Mouse (Mus musculus): ENCODE results near the gene Cela3a.

DNA sequence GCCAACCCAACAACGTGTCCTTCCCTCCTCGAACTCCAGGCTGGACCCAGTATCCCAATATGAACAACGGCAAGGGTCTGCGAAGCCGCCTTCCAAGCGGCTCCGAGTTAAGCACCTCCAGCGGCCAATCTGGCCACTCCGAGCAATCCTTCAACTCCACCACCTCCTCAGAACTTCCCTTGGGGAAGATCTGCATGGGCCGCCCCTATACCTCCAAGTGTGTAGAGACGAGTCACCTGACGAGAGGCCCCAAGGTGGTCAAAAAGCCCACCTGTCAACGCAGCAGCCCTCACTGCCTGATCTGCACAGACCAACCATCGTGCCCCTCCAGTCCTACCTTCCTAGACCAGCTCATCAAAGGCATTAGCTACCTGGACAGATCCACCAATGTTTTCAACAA, 45.0 kb upstream of the Cela3a start:
- TF ChIP-seq POLR2A (IDR thresholded peaks at IDR 0.05; ENCODE audit: low read depth, low read length) (no peak), CTCF (conservative IDR thresholded peaks at IDR 0.05; ENCODE audit: insufficient read depth, insufficient read length, low read depth, low read length) (no peak)

Measured in kidney, adult 2 months (tissue).